Mouse (Mus musculus): Measurements from ENCODE around the gene Actl6b. TPM values are rescaled to one million over a fixed set of nuclear protein-coding genes. Genes with fewer than 3 reads are reported as not detected.

Gene Actl6b
- polyA plus RNA-seq, 1 experiment from 2014 or later = 4.8 TPM

DNA sequence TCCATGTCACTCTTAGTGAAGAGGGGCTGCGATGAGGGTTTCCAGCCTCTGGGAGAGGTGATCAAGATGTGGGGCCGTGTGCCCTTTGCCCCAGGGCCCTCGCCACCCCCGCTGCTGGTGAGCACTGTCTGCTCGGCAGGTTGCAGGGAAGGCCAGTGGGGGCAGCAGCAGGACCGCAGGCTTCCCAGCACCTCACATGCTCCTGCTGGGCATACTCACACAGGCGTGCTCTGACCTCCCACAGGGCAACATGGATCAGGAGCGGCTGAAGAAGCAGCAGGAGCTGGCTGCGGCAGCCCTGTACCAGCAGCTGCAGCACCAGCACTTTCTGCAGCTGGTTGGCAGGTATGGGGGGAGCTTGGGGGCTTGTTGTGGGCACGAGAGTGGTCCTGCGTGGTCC is 30.6 kb upstream of the Actl6b start:
- Histone ChIP-seq H3K36me3 (replicated peaks) (peaks cover 100% of the 10 kb centered on the region), H3K27ac (no peak overlapping the region)

DNA sequence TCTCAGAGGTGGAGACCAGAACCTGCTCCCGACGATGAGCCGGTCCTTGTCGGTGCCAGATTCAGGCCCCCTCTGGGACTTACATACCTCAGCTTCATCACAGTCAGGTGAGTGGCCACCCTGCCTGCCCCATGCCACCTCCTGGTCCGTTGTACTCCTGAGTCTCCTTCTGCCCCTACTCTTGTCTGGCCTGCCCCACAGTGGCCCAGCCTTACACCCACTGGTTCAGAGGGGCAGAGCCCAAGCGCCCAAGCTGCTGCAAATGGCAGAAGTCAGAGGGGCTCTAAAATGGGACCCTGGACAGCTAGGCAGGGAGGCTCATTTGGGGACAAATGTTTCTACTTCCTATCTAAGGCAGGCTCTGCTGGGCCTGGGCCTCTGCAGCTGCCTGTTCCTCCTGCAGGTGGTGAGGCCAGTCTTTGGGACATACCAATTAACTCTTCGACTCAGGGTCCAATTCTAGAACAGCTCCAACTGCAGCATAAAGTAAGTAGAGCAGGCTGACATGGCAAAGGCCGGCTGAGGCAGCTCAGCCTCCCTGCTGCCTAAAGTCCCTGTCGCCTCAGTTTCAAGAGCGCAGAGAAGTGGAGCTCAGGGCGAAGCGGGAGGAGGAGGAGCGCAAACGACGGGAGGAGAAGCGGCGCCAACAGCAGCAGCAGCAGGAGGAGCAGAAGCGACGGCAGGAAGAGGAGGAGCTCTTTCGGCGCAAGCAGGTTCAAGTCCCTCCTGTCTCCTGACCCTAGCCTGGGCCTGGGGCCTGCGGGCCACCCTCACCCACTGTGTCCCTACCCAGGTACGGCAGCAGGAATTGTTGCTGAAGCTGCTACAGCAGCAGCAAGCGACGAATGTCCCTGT is 29.7 kb upstream of the Actl6b start:
- Histone ChIP-seq H3K4me3 (no peak overlapping the region), H3K9me3 (no peaks in the 10 kb centered on the region), H3K4me1 (peaks cover 25% of the 10 kb centered on the region), H3K27ac (0 out of 2 replicates have a peak overlapping the region, but pooled peaks have one; percentile 6), H3K27me3 (ENCODE audit: poor library complexity, severe bottlenecking) (no peaks in the 10 kb centered on the region), H3K36me3 (replicated peaks) (peaks cover 100% of the 10 kb centered on the region)
- 84% methylated on average over 25 of the region's 25 CpGs for WGBS
- no peak for DNase-seq (ENCODE audit: extremely low spot score, low spot score)

More for the DNA sequence above, 30.6 kb upstream of the Actl6b start:
- 76% methylated on average over 11 of the region's 11 CpGs for WGBS
- DNase-seq (ENCODE audit: extremely low spot score, low spot score) = no peak
- Histone ChIP-seq H3K4me3 (no peak overlapping the region), H3K4me1 (peaks cover 17% of the 10 kb centered on the region), H3K27me3 (ENCODE audit: poor library complexity, severe bottlenecking) (no peaks in the 10 kb centered on the region), H3K9me3 (no peaks in the 10 kb centered on the region)

DNA sequence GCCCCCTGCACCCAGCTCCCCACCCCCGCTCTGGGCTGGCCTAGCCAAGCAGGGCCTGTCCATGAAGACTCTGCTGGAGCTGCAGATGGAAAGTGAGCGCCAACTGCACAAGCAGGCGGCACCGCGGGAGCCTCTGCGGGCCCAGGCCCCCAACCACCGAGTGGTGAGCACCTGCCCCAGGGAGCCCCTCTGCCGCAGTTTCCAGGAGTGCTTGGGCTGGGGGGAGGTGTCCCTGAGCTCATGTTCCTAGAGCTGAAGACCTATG is 29.1 kb upstream of the Actl6b start:
- peaks cover 100% of the 10 kb centered on the region for H3K36me3 ChIP-seq (replicated peaks)
- H3K4me3 ChIP-seq = no peak overlapping the region
- 86% methylated on average over 8 of the region's 8 CpGs for WGBS
- 0 out of 2 replicates have a peak overlapping the region, but pooled peaks have one; percentile 6 for H3K27ac ChIP-seq
- no peak for DNase-seq (ENCODE audit: extremely low spot score, low spot score)
- H3K4me1 ChIP-seq = peaks cover 29% of the 10 kb centered on the region
- H3K27me3 ChIP-seq (ENCODE audit: poor library complexity, severe bottlenecking) = no peaks in the 10 kb centered on the region
- H3K9me3 ChIP-seq = no peaks in the 10 kb centered on the region

DNA sequence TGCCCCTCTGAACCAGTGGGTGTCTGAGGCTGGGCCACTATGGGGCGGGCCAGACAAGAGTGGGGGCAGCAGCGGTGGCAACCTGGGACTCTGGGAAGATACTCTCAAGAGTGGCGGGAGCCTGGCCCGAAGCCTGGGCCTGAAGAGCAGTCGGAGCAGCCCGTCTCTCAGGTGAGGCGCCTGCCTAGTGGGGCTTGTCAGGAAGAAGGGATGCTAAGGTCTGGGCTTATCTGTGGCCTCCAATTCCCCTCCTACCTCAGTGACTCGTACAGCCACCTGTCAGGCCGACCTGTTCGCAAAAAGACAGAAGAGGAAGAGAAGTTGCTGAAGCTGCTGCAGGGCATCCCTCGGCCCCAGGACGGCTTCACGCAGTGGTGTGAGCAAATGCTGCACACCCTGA is 28.6 kb upstream of the Actl6b start:
- Histone ChIP-seq H3K27me3 (ENCODE audit: poor library complexity, severe bottlenecking) (no peaks in the 10 kb centered on the region), H3K9me3 (no peaks in the 10 kb centered on the region), H3K36me3 (replicated peaks) (peaks cover 100% of the 10 kb centered on the region), H3K4me1 (peaks cover 34% of the 10 kb centered on the region), H3K4me3 (no peak overlapping the region), H3K27ac (no peak overlapping the region)
- WGBS = 92% methylated on average over 13 of the region's 13 CpGs
- no peak for DNase-seq (ENCODE audit: extremely low spot score, low spot score)

DNA sequence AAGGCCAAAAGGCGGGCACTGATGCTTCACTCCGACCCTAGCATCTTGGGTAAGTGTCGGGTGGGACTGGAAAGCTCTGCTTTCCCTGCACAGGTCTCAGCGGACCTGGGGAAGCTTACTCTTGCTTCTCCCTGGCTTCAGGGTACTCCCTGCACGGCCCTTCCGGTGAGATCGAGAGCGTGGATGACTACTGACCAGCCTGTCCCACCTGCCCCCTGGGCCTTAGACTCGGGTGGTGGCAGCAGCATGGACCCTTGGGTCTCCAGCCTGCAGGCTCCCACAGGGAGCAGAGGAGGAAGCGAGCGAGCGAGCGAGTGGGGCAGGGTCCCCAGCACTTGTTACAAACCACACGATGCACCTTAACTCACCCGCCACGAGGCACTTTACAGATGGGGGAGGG is 27.8 kb upstream of the Actl6b start:
- peaks cover 42% of the 10 kb centered on the region for H3K4me1 ChIP-seq
- no peaks in the 10 kb centered on the region for H3K27me3 ChIP-seq (ENCODE audit: poor library complexity, severe bottlenecking)
- no peak for DNase-seq (ENCODE audit: extremely low spot score, low spot score)
- 82% methylated on average over 16 of the region's 16 CpGs for WGBS
- no peaks in the 10 kb centered on the region for H3K9me3 ChIP-seq
- no peak overlapping the region for H3K27ac ChIP-seq
- peaks cover 100% of the 10 kb centered on the region for H3K36me3 ChIP-seq (replicated peaks)
- H3K4me3 ChIP-seq = no peak overlapping the region

DNA sequence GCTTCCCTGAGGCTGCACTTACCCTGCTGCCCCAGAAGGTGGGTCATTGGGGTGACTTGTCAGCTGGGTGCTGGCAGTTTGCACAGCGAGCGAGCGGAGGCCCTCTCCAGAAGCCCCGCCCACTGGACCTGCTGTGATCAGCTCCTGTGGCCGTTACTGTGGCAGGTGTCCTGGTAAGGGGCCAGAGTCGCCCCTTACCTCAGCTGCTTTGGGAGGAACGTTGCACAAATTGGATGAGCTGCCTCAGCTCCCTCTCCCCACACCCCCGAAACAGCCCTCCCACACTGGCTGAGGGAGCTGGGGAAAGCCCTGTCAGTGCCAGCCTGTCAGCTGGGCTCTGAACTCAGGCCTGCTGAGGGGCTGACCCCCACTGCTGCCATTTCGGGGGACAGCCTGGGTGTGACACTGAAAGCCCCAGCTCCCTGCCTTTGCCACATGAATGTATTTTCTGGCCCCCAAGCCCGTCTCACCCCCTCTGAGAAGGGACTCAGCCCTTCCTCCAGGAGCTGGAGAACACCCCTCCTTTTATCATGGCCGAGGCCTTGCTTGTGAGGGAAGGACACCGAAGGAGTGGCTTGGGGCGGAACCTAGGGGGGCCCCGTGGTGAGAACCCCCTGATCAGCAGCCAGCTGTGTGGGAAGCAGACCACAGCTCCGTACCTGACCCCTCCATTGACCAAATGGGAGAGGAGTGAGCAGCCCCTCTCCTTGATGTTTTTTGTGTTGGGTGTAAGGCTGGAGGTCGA is 27.0 kb upstream of the Actl6b start:
- WGBS = 56% methylated on average over 16 of the region's 16 CpGs
- Histone ChIP-seq H3K4me3 (peak overlapping the region; percentile 10; the same call in 1 of the 2 replicates), H3K27me3 (ENCODE audit: poor library complexity, severe bottlenecking) (no peaks in the 10 kb centered on the region), H3K27ac (peak overlapping the region; percentile 66), H3K4me1 (peaks cover 51% of the 10 kb centered on the region), H3K9me3 (no peaks in the 10 kb centered on the region), H3K36me3 (replicated peaks) (peaks cover 95% of the 10 kb centered on the region)
- no peak for DNase-seq (ENCODE audit: extremely low spot score, low spot score)

DNA sequence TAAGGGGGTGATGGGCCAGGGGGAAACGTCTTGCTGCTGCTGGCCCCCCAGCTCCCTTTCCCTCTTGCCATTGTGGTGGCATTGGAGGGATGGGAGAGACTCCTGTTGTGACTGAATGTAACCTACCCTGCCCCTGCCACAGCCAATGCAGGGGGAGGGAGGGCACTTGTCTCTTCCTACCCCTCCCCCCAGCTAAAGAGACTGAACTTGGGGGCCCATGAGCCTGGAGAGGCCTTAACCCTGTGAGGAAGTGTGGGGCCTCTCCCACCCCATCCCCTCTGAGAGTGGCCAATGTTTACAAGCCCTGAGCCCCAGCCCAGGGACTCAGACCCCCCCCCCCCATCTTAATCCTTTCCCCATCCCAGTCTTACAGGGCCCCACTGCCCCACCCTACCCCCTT is 25.9 kb upstream of the Actl6b start:
- no peak overlapping the region for H3K27ac ChIP-seq
- H3K4me3 ChIP-seq = peak overlapping the region; percentile 5; the same call in 1 of the 2 replicates
- H3K36me3 ChIP-seq (replicated peaks) = peaks cover 84% of the 10 kb centered on the region
- DNase-seq (ENCODE audit: extremely low spot score, low spot score) = no peak
- H3K9me3 ChIP-seq = no peaks in the 10 kb centered on the region
- H3K27me3 ChIP-seq (ENCODE audit: poor library complexity, severe bottlenecking) = no peaks in the 10 kb centered on the region
- H3K4me1 ChIP-seq = peaks cover 61% of the 10 kb centered on the region
- 63% methylated on average over 1 of the region's 1 CpGs for WGBS

DNA sequence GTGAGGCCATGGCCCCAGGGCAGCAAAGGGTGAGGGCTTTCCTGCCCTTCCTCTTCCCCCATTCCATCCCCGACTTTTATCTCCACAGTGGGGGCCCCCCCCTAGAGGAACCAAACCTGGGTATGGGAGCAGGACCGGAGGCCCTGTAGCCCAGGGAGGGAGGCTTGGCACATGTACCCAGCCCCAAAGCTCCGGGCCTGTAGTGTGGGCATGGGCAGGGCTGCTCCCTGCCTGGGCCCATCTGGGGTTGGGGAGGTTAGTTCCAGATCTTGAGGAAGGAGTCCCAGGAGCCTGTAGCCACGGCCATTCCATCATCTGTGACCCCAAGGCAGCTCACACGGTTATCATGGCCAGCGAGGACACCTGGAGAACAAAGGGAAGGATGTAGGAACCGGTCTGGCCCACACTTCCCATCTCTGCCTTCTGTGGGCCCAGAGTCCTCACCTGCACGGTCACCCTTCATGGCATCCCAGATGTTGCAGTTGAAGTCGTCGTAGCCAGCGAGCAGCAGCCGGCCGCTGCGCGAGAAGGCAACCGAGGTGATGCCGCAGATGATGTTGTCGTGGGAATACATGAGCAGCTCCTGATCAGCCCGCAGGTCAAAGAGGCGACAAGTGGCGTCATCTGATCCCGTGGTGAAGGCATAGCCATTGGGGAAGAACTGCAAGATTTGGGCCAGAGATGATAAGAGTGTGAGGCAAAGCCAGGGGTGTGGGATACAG is 24.9 kb upstream of the Actl6b start:
- Histone ChIP-seq H3K27ac (0 out of 2 replicates have a peak overlapping the region, but pooled peaks have one; percentile 30), H3K9me3 (no peaks in the 10 kb centered on the region), H3K36me3 (replicated peaks) (peaks cover 74% of the 10 kb centered on the region), H3K27me3 (ENCODE audit: poor library complexity, severe bottlenecking) (no peaks in the 10 kb centered on the region), H3K4me3 (peak overlapping the region; percentile 94; the same call in 1 of the 2 replicates), H3K4me1 (peaks cover 62% of the 10 kb centered on the region)
- WGBS = 89% methylated on average over 22 of the region's 22 CpGs
- no peak for DNase-seq (ENCODE audit: extremely low spot score, low spot score)

DNA sequence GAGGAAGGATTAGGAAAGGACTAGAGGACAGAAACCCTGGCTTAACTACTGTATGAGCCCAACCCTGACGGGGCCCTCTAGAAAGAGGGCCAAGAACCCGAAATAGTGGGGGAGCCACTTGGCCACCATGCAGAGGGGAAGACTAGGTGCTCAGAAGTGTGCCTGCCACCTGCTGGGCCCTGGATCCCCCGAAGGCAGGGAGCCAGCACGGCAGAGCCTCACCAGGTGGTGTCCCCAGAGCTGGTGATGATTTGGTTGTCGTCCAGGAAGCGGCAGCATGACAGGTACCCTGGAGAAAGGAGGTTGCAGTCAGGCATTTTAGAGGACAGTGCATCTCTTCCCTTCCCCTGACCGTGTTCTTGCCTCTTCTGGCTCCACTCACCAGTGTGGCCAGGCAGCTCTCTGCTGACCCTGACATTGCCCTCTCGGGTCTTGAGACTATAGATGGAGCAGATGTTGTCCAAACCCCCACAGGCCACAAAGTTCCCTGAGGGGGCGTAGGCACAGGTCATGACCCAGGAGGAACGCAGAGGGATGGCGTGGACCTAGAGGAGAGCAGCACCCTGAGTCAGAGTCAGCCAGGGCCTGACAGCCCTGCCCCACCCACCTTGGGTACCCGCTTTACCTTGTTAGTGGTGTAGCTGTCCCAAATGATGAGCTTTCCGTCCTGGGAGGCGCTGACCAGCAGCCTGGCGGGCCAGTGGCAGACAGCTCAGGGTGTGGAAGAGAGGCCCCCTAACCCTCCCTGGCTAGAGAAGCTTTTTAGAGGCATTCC is 23.9 kb upstream of the Actl6b start:
- 77% methylated on average over 15 of the region's 15 CpGs for WGBS
- Histone ChIP-seq H3K4me1 (peaks cover 69% of the 10 kb centered on the region), H3K27me3 (ENCODE audit: poor library complexity, severe bottlenecking) (no peaks in the 10 kb centered on the region), H3K36me3 (replicated peaks) (peaks cover 64% of the 10 kb centered on the region), H3K9me3 (no peaks in the 10 kb centered on the region), H3K4me3 (peak overlapping the region; percentile 94), H3K27ac (0 out of 2 replicates have a peak overlapping the region, but pooled peaks have one; percentile 20)
- DNase-seq (ENCODE audit: extremely low spot score, low spot score) = no peak

DNA sequence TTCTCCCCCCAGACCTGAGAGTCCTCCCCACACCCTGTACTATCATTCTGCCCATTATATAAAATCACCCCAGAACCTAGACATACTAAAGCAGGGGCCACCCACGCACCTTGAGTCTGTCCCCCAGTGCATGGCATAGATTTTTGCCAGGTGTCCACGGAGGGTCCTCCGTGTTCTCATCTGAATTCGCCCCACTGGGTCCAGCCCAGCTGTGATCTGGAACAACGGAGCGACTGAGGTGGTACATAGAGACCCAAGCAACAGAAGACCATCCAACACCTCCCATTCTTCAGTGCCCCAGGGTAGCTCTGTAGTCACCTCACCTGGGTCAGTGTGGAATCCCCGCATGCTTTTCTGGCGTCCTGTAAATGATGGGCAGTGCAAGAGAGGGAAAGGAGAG is 23.2 kb upstream of the Actl6b start:
- H3K9me3 ChIP-seq = no peaks in the 10 kb centered on the region
- H3K27me3 ChIP-seq (ENCODE audit: poor library complexity, severe bottlenecking) = no peaks in the 10 kb centered on the region
- peaks cover 69% of the 10 kb centered on the region for H3K4me1 ChIP-seq
- 78% methylated on average over 8 of the region's 8 CpGs for WGBS
- DNase-seq (ENCODE audit: extremely low spot score, low spot score) = no peak
- H3K27ac ChIP-seq = peak overlapping the region; percentile 95
- H3K4me3 ChIP-seq = peak overlapping the region; percentile 94
- peaks cover 57% of the 10 kb centered on the region for H3K36me3 ChIP-seq (replicated peaks)

DNA sequence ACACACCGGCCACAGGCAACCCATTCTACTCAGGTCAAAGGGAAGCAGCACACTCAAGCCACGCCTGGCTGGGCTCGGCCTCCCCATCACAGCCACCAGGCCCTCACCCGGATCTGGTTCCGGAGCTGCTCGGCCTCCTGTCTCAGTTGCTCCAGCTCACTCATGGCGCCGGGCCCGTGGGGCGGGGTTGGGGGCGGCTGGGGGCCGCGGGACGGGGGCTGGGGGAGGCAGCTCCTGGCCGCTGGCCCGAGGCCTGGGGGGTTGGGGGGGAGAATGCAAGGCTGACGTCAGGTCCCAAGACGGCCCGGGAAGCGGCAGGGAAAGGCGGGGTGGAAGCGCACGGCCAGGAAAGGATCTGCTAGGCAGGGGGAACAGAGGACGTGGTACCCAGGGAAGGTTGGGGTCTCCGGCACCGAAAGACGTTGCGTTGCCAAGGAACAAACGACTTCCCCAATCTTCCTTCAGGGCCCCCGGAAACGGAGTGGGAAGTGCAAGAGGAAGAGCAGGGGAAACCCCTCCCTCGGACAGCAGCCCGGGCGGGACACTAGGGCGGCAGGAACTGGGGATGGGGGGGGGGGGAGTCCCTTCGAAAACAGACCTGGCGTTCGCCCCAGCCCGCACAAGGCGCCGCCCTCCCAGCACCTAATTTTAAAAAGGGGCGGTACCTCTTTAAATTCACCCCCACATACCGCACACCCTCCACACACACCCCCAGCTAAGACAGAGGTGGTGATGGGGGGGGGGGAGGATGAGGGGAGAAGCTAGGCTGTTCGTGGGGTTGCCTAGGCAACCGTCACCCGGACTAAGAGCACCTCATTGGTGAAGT is 22.5 kb upstream of the Actl6b start:
- under 1% methylated on average over 46 of the region's 46 CpGs for WGBS
- Histone ChIP-seq H3K27me3 (ENCODE audit: poor library complexity, severe bottlenecking) (no peaks in the 10 kb centered on the region), H3K27ac (peak overlapping the region; percentile 95), H3K9me3 (no peaks in the 10 kb centered on the region), H3K36me3 (replicated peaks) (peaks cover 50% of the 10 kb centered on the region), H3K4me1 (peaks cover 69% of the 10 kb centered on the region), H3K4me3 (peak overlapping the region; percentile 94)
- DNase-seq (ENCODE audit: extremely low spot score, low spot score) = peak; percentile 59
